Mouse (Mus musculus) kidney, postnatal 0 days (tissue): ENCODE measurements at regions not wholly inside any gene's neighbourhood (a gene's known extent, or its start where the extent isn't known, plus 50 kb on each side); places are given as distances from the start of the nearest gene placed in this dataset.

Experiments
- ATAC-seq: fragments of 200-750 bp; cut with Nextera tagmentation; replicated peaks from 2 replicates; pipeline ENCODE4 v1.8.0; 2017; ENCODE audit warnings: low read depth, moderate number of reproducible peaks, moderate TSS enrichment, moderate library complexity; ENCODE audit not compliant: low FRiP score
- DNase-seq: peaks from one replicate; pipeline ENCODE4 v3.0.0-alpha.2; 2016; ENCODE audit warnings: low spot score
- H3K27ac ChIP-seq: fragments of 300-500 bp; sonication (generic); 2 replicates; pipeline ENCODE4 v1.5.1; 2014; ENCODE audit warnings: mild to moderate bottlenecking
- H3K27me3 ChIP-seq: fragments of 300-500 bp; sonication (generic); 2 replicates; pipeline ENCODE4 v1.6.1; 2014; ENCODE audit warnings: low read length, mixed read lengths; ENCODE audit not compliant: insufficient read depth
- H3K36me3 ChIP-seq: fragments of 300-500 bp; sonication (generic); 2 replicates; pipeline ENCODE4 v1.6.1; 2014; ENCODE audit warnings: low read length, mixed read lengths; ENCODE audit not compliant: insufficient read depth
- H3K4me1 ChIP-seq: fragments of 300-500 bp; sonication (generic); replicated peaks from 2 replicates; pipeline ENCODE4 v1.6.1; 2014; ENCODE audit warnings: antibody characterized with exemption, low read length, mixed read lengths; ENCODE audit not compliant: insufficient read depth
- H3K4me2 ChIP-seq: fragments of 300-500 bp; sonication (generic); 2 replicates; pipeline ENCODE4 v1.6.1; 2014; ENCODE audit warnings: mild to moderate bottlenecking, low read length, moderate library complexity, mixed read lengths
- H3K4me3 ChIP-seq: fragments of 300-500 bp; sonication (generic); replicated peaks from 2 replicates; pipeline ENCODE4 v1.5.1; 2014; ENCODE audit warnings: low read depth, low read length
- H3K9ac ChIP-seq: fragments of 300-500 bp; sonication (generic); 2 replicates; pipeline ENCODE4 v1.6.1; 2014; ENCODE audit warnings: low read depth, low read length
- H3K9me3 ChIP-seq: fragments of 300-500 bp; sonication (generic); replicated peaks from 2 replicates; pipeline ENCODE4 v1.6.1; 2016; ENCODE audit warnings: low read length, inconsistent platforms, mixed read lengths
- CTCF ChIP-seq: IDR thresholded peaks from 2 replicates; pipeline ENCODE4 v1.5.1; 2016; ENCODE audit warnings: antibody characterized with exemption, low read depth, mild to moderate bottlenecking, moderate library complexity
- WGBS: fragments of 180-500 bp; shearing (Covaris S2); extraction: QIAGEN DNeasy Blood & Tissue Kit; methylation state at CpG from one replicate; pipeline ENCODE4 v1.1.7; 2014; 5-methylcytosine and 5-hydroxymethylcytosine counted together

DNA sequence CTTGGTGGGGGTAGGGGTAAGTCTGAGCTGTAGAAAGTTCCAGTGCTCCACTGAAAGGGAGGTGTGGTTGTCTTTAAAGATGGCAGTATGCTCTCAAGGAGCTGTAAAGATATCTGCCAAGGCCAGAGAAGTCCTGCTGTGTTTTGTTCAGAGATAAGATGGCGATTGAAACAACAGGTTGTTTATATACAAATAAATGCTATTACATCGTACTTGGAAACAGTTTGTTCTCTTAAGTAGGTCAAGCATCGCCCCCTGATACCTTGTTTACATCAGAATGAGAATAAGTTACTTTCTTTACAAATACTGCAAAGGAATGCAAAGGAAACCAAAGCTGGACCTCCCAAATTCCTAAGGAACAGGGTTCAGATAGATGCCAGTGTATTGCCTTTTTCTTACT lies 113.0 kb upstream of the Fst start:
- ATAC-seq = no peak

GRCm38 (mm10) chr13:114584566-114584965 lies 125.8 kb upstream of the Fst start:
- H3K27ac ChIP-seq = no peak overlapping the region
- H3K9ac ChIP-seq = no peak overlapping the region
- no peak for TF ChIP-seq CTCF
- ATAC-seq (no peak), DNase-seq (no peak)
- no peaks in the 10 kb centered on the region for H3K9me3 ChIP-seq
- no peak overlapping the region for H3K4me2 ChIP-seq
- no peaks in the 10 kb centered on the region for H3K36me3 ChIP-seq
- H3K27me3 ChIP-seq = no peaks in the 10 kb centered on the region
- H3K4me3 ChIP-seq = no peak overlapping the region
- WGBS = 62% methylated on average over 7 of the region's 7 CpGs
- H3K4me1 ChIP-seq = no peaks in the 10 kb centered on the region

More for the DNA sequence above, 113.0 kb upstream of the Fst start:
- Histone ChIP-seq H3K4me3 (no peak overlapping the region), H3K9me3 (no peaks in the 10 kb centered on the region), H3K27ac (no peak overlapping the region), H3K27me3 (no peaks in the 10 kb centered on the region), H3K36me3 (no peaks in the 10 kb centered on the region), H3K4me2 (no peak overlapping the region), H3K9ac (no peak overlapping the region), H3K4me1 (no peaks in the 10 kb centered on the region)
- no peak for DNase-seq
- TF ChIP-seq CTCF = no peak
- 89% methylated on average over 3 of the region's 3 CpGs for WGBS

GRCm38 (mm10) chr13:114587621-114588020 lies 128.9 kb upstream of the Fst start:
- no peak for DNase-seq

GRCm38 (mm10) chr13:114603341-114603740 lies 144.6 kb upstream of the Fst start:
- H3K4me1 ChIP-seq = no peaks in the 10 kb centered on the region
- no peaks in the 10 kb centered on the region for H3K27me3 ChIP-seq
- no peak overlapping the region for H3K4me2 ChIP-seq
- DNase-seq (no peak), ATAC-seq (no peak)
- WGBS = 75% methylated on average over 13 of the region's 13 CpGs
- no peak overlapping the region for H3K27ac ChIP-seq
- no peak overlapping the region for H3K4me3 ChIP-seq
- no peaks in the 10 kb centered on the region for H3K36me3 ChIP-seq
- TF ChIP-seq CTCF = no peak
- no peak overlapping the region for H3K9ac ChIP-seq
- H3K9me3 ChIP-seq = no peaks in the 10 kb centered on the region

More at GRCm38 (mm10) chr13:114587621-114588020, 128.9 kb upstream of the Fst start:
- ATAC-seq = no peak
- no peak overlapping the region for H3K4me3 ChIP-seq
- H3K4me2 ChIP-seq = no peak overlapping the region
- no peaks in the 10 kb centered on the region for H3K4me1 ChIP-seq
- WGBS = 91% methylated on average over 2 of the region's 2 CpGs
- H3K9ac ChIP-seq = no peak overlapping the region
- no peaks in the 10 kb centered on the region for H3K36me3 ChIP-seq
- H3K9me3 ChIP-seq = no peaks in the 10 kb centered on the region
- H3K27me3 ChIP-seq = no peaks in the 10 kb centered on the region
- no peak for TF ChIP-seq CTCF
- H3K27ac ChIP-seq = no peak overlapping the region

DNA sequence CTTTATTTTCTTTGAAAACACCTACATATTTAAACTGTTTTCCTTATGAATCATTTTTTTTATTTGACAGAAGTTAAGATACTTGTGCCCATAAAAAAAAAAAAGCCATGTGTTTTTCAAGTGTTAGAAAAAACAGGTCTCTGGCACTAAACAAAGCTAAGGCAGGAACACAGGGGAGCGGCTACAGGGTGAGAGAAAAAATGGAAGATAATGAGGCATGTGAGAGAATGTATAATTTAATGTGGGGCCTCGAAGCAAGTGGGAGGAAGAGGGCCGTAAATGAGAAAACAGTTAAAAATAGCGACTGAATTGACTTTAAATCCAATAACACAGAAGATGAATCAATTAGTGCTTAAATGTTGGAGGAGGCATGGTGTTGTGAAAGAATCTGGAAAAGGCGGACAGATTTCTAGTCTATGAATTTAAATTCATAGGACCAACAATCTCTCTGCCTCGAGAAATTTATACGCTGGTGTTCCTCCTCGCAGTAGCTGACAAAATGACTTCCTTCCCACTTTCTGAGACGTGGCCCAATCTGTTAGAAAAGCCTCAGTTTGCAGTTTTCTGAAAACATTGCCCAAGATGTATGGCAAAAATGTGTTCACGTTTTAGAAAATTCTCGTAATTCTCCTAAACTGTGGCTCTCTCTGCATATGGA lies 145.4 kb upstream of the Fst start:
- Histone ChIP-seq H3K4me3 (no peak overlapping the region), H3K27ac (no peak overlapping the region), H3K9ac (no peak overlapping the region), H3K27me3 (no peaks in the 10 kb centered on the region), H3K4me1 (no peaks in the 10 kb centered on the region), H3K36me3 (no peaks in the 10 kb centered on the region), H3K4me2 (no peak overlapping the region), H3K9me3 (no peaks in the 10 kb centered on the region)
- ATAC-seq (no peak), DNase-seq (no peak)
- TF ChIP-seq CTCF = no peak
- WGBS = 71% methylated on average over 11 of the region's 11 CpGs

- no peak for DNase-seq
- Histone ChIP-seq H3K9ac (no peak overlapping the region), H3K4me2 (no peak overlapping the region), H3K27ac (no peak overlapping the region), H3K9me3 (no peaks in the 10 kb centered on the region), H3K36me3 (no peaks in the 10 kb centered on the region), H3K27me3 (no peaks in the 10 kb centered on the region), H3K4me1 (no peaks in the 10 kb centered on the region), H3K4me3 (no peak overlapping the region)
- no peak for ATAC-seq
- no peak for TF ChIP-seq CTCF
- 83% methylated on average over 1 of the region's 1 CpGs for WGBS
These were observed 155.2 kb upstream of the Fst start for GRCm38 (mm10) chr13:114613909-114614308.

DNA sequence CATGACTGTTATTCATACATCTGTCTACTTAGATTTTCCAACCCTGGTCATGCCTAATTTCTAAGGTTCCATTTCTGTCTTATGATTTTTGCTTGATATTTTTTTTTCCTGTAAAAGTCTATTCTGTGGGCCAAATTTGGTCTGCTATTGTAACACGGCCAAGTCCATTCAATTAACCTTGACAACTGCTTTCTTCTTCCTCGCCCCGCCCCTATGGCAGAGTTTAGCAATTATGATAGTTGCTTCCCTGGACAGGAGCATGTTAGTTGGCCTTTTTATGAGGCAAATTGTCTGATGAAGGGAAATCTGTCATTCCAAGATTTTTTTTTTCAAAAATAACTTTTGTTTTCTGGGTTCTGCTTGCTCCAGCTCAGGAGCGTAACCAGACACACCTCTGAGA lies 160.7 kb upstream of the Fst start:
- TF ChIP-seq CTCF = no peak
- Histone ChIP-seq H3K9me3 (no peaks in the 10 kb centered on the region), H3K27me3 (no peaks in the 10 kb centered on the region), H3K27ac (no peak overlapping the region), H3K4me3 (no peak overlapping the region), H3K4me1 (no peaks in the 10 kb centered on the region), H3K36me3 (no peaks in the 10 kb centered on the region), H3K4me2 (no peak overlapping the region), H3K9ac (no peak overlapping the region)
- 80% methylated on average over 4 of the region's 4 CpGs for WGBS
- ATAC-seq (no peak), DNase-seq (no peak)
